Mouse (Mus musculus) stomach, postnatal 0 days (tissue): ENCODE measurements around the gene Snx29.

ENCODE experiments used
- CTCF ChIP-seq: IDR thresholded peaks from 2 replicates; pipeline ENCODE4 v1.5.1; 2016; ENCODE audit warnings: antibody characterized with exemption, low read depth, mild to moderate bottlenecking, moderate library complexity
- EP300 ChIP-seq: optimal IDR thresholded peaks from 2 replicates; pipeline ENCODE3; 2016; ENCODE audit warnings: antibody characterized with exemption

GRCm38 (mm10) chr16:11359173-11359572 is 36.5 kb downstream of the Snx29 start:
- TF ChIP-seq CTCF (no peak), EP300 (no peak)
